Mouse (Mus musculus) small intestine, adult 2 months (tissue): ENCODE results near the gene Rin1. TPM values are rescaled to one million over a fixed set of nuclear protein-coding genes. Genes with fewer than 3 reads are reported as not detected.
A peak's percentile ranks its signal among the peaks of the same experiment; 100 is the strongest.

Source experiments
- H3K27ac ChIP-seq: fragments of 200-500 bp; 2 replicates; pipeline ENCODE4 v1.5.1; 2012; ENCODE audit warnings: low read depth, low read length, control low read depth, inconsistent platforms; ENCODE audit not compliant: insufficient read depth
- H3K27me3 ChIP-seq: fragments of 200-500 bp; 2 replicates; pipeline ENCODE4 v1.6.1; 2012; ENCODE audit warnings: mild to moderate bottlenecking, moderate library complexity, low read length, inconsistent platforms; ENCODE audit not compliant: control insufficient read depth, insufficient read depth
- H3K36me3 ChIP-seq: fragments of 200-500 bp; 2 replicates; pipeline ENCODE4 v1.6.1; 2012; ENCODE audit warnings: mild to moderate bottlenecking, low read length, control low read depth, inconsistent platforms; ENCODE audit not compliant: control insufficient read depth, insufficient read depth
- H3K4me1 ChIP-seq: fragments of 200-500 bp; 2 replicates; pipeline ENCODE4 v1.6.1; 2012; ENCODE audit warnings: low read length, inconsistent platforms, mixed read lengths; ENCODE audit not compliant: control insufficient read depth, insufficient read depth, insufficient read length
- H3K4me3 ChIP-seq: fragments of 200-500 bp; 2 replicates; pipeline ENCODE4 v1.5.1; 2012; ENCODE audit warnings: low read depth, mild to moderate bottlenecking, control low read depth, inconsistent platforms, low read length, moderate library complexity
- CTCF ChIP-seq: fragments of 200-500 bp; IDR thresholded peaks from 2 replicates; pipeline ENCODE4 v1.5.1; 2012; ENCODE audit warnings: low read depth, mild to moderate bottlenecking, control low read depth, inconsistent platforms, low read length, moderate library complexity, mixed read lengths; ENCODE audit not compliant: insufficient replicate concordance, insufficient read length; ENCODE audit errors: extremely low read depth
- POLR2A ChIP-seq: fragments of 200-500 bp; IDR thresholded peaks from 2 replicates; pipeline ENCODE4 v1.6.1; 2012; ENCODE audit warnings: low read depth, mild to moderate bottlenecking, control low read depth, inconsistent platforms, low read length, moderate library complexity
- WGBS: fragments of 180-500 bp; shearing (Covaris S2); methylation state at CpG from one replicate; pipeline ENCODE4 v1.1.7; 2018; 5-methylcytosine and 5-hydroxymethylcytosine counted together
- polyA plus RNA-seq: library from polyadenylated mRNA; depleted of rRNA; stranded (reverse); fragments of >200 nt; gene quantifications from 2 replicates; pipeline ENCODE4 v1.2.3, GENCODE M21; 2012; rRNA removed

The Rin1 gene
- polyA plus RNA-seq, 1 experiment = 8.2 TPM

GRCm38 (mm10) chr19:5106074-5106473 lies 55.8 kb downstream of the Rin1 start:
- H3K36me3 ChIP-seq = peaks cover 35% of the 10 kb centered on the region
- H3K27ac ChIP-seq = peak overlapping the region; percentile 88
- no peaks in the 10 kb centered on the region for H3K27me3 ChIP-seq
- H3K4me3 ChIP-seq = peak overlapping the region; percentile 85
- no peak for TF ChIP-seq CTCF
- no peak for TF ChIP-seq POLR2A
- no peaks in the 10 kb centered on the region for H3K4me1 ChIP-seq
- 1% methylated on average over 9 of the region's 9 CpGs for WGBS

Other genes starting within 250 kb of the Rin1 start
- 10.0 and 19.1 TPM in 2 replicates for gene Gm21992, start 238.9 kb upstream of the Rin1 start, polyA plus RNA-seq
- 38.2 and 65.3 TPM in 2 replicates for gene Rbm14, start 238.8 kb upstream of the Rin1 start, polyA plus RNA-seq
- 24.8 and 41.9 TPM in 2 replicates for gene Ccs, start 211.1 kb upstream of the Rin1 start, polyA plus RNA-seq
- 0.09 and 0.11 TPM in 2 replicates for gene Ccdc87, start 211.1 kb upstream of the Rin1 start, polyA plus RNA-seq
- gene Ctsf, start 195.4 kb upstream of the Rin1 start, polyA plus RNA-seq = 18.4 and 28.4 TPM in 2 replicates
- 0.32 and 0.58 TPM in 2 replicates for gene Actn3, start 172.6 kb upstream of the Rin1 start, polyA plus RNA-seq
- 13.4 and 22.3 TPM in 2 replicates for gene Zdhhc24, start 171.8 kb upstream of the Rin1 start, polyA plus RNA-seq
- gene Bbs1, start 143.9 kb upstream of the Rin1 start, polyA plus RNA-seq = 1.1 and 1.7 TPM in 2 replicates
- gene Dpp3, start 122.2 kb upstream of the Rin1 start, polyA plus RNA-seq = 66.9 and 132 TPM in 2 replicates
- gene Peli3, start 107.4 kb upstream of the Rin1 start, polyA plus RNA-seq = 1.4 and 1.6 TPM in 2 replicates
- 3.7 and 9.3 TPM in 2 replicates for gene Mrpl11, start 88.3 kb upstream of the Rin1 start, polyA plus RNA-seq
- 0.96 and 1.1 TPM in 2 replicates for gene Npas4, start 60.2 kb upstream of the Rin1 start, polyA plus RNA-seq
- gene Slc29a2, start 26.6 kb upstream of the Rin1 start, polyA plus RNA-seq = 2.6 and 4.4 TPM in 2 replicates
- gene B4gat1, start 11.7 kb upstream of the Rin1 start, polyA plus RNA-seq = 11.4 and 18.1 TPM in 2 replicates
- 0.99 and 1.2 TPM in 2 replicates for gene AC124502.3, start 11.6 kb upstream of the Rin1 start, polyA plus RNA-seq
- 22.5 and 47.0 TPM in 2 replicates for gene Brms1, start 9.1 kb upstream of the Rin1 start, polyA plus RNA-seq
- gene Cd248, start 17.6 kb downstream of the Rin1 start, polyA plus RNA-seq = 3.4 and 8.2 TPM in 2 replicates
- gene Tmem151a, start 35.0 kb downstream of the Rin1 start, polyA plus RNA-seq = 3.5 and 8.1 TPM in 2 replicates
- gene Yif1a, start 38.1 kb downstream of the Rin1 start, polyA plus RNA-seq = 155 and 252 TPM in 2 replicates
- 1.3 and 1.5 TPM in 2 replicates for gene Cnih2, start 48.0 kb downstream of the Rin1 start, polyA plus RNA-seq
- gene Rab1b, start 56.6 kb downstream of the Rin1 start, polyA plus RNA-seq = 139 and 243 TPM in 2 replicates
- gene Klc2, start 68.1 kb downstream of the Rin1 start, polyA plus RNA-seq = 11.4 and 19.8 TPM in 2 replicates
- gene Pacs1, start 222.6 kb downstream of the Rin1 start, polyA plus RNA-seq = 5.9 and 8.9 TPM in 2 replicates
- 37.2 and 66.7 TPM in 2 replicates for gene Sf3b2, start 245.0 kb downstream of the Rin1 start, polyA plus RNA-seq
- 0.04 TPM in 1 of 2 replicates, not detected in the other for gene Gal3st3, start 247.8 kb downstream of the Rin1 start, polyA plus RNA-seq